Mouse (Mus musculus): ENCODE measurements at regions not wholly inside any gene's neighbourhood (a gene's known extent, or its start where the extent isn't known, plus 50 kb on each side); places are given as distances from the start of the nearest gene placed in this dataset.

- peak; percentile 32 to 58 for DNase-seq
Observed at GRCm38 (mm10) chr11:6923917-6924316, 86.5 kb upstream of the Gm11983 start.

- DNase-seq: no peak
Observed at GRCm38 (mm10) chr11:6918546-6918945, 81.1 kb upstream of the Gm11983 start.

GRCm38 (mm10) chr11:6905630-6906029 is 68.2 kb upstream of the Gm11983 start:
- peak in 1 of 2 experiments; percentile 54 for DNase-seq

GRCm38 (mm10) chr11:6902991-6903390 is 65.5 kb upstream of the Gm11983 start:
- DNase-seq: peak; percentile 60 to 63

DNA sequence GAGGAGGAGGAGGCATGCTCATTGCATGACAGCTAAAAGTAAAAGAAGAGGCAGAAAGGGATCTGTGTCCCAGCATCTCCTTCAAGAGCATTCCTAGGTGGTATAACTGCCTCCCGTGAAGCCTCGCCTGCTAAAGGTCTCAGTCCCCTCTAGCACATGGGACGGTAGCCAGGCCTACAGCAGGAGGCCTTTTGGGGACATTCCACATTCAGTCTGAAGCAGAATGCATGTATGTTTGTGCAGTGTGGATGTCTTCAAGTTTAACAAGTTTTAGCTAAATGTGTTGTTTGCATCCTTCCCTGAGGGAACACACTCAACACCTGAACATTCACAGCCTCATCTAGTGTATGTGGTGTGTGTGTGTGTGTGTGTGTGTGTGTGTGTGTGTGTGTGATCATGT is 64.8 kb upstream of the Gm11983 start:
- DNase-seq: peak; percentile 55 to 66

DNA sequence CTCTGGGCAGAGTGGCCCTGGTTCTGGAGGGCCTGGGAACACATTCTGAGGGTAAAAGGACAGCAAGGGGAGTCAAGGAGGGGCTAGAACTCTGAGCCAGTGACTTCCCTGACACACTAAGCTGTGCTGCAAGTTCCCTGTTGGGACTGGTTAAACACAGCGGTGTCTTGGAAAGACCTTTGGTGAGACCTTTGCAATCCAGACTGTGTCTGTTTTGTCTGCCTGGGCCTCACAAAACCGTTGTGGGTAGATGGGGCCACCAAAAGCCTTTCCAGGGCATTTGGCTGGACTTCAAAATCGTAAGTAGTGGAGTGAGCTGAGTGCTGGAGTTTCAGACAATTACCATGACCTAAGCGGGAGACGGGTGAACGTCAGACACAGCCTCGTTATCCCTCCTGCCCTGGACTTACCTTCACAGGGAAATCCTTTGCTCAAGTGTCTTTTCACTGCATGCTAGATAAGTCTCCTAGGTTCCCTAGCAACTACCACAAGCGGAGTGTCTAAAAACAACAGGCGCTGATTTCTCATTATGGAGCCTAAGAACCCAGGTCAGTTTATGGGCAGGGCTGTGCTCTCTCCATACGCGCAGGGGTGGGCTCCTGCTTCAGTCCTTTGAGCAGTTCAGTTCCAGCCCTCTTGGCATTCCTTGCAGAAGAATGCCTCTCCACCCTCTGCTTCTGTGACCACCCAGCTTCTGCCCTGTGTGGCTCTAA is 63.5 kb upstream of the Gm11983 start:
- DNase-seq: peak; percentile 54 to 62

DNA sequence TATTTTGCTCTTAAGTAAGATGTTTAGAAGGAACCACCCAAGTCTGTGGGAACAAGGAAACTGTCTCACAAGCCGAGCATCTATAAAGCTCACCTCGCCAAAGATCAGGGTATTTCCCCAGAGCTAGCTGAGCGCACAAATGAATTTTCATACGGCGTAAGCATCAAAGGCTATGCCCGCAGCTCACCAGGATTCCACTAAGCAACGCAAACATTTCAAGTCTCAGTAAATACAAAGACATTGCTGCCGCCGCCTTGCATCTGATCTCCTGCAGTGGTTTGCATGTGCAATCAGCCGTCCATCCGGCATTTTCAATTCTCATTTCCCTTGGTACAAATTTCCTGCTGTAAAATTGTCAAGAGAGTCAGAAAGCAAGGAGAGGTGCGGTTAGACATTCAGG is 62.9 kb upstream of the Gm11983 start:
- DNase-seq: no peak

DNA sequence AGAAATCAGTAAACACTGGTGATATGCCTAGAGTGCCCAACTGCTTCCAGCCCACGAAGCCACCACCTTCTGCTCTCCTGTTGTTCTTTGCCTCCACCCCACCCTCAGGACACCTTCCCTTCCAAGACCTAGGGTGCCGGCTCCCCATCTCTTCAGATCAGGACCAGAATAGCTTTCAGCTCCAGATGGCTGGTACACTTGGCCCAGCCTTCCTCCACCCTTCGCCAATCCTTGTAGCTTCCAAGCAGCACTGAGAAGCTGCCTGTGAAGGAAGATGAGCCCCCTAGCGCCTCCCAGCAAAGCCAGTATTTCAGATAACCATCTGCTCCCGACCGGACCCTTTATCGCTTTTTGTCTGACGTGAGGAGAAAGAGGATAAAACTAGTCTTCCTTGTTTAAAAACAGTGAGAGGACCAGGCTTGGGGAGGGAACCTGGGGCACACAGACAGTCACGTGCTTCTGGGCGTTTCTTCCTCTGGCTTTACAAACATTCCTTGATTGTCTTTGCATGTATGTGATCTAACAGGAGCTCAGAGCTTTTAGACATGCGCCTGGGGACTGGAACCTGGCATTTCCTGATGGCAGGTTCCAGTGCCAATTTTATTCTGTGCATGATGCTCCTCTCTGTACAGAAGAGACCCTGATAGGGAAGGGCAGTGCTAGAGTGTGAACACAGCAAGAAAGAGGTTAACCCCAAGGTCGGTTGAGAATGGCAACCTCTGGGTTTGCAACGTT is 62.0 kb upstream of the Gm11983 start:
- DNase-seq: peak; percentile 86 to 90

- peak; percentile 39 to 43 for DNase-seq
Observed at GRCm38 (mm10) chr11:6898357-6899097, 61.1 kb upstream of the Gm11983 start.

GRCm38 (mm10) chr11:6895786-6896093 is 58.3 kb upstream of the Gm11983 start:
- DNase-seq: peak; percentile 94 to 96

GRCm38 (mm10) chr11:6894911-6895785 is 57.7 kb upstream of the Gm11983 start:
- DNase-seq: peak; percentile 84 to 87

GRCm38 (mm10) chr11:6893734-6894133 is 56.3 kb upstream of the Gm11983 start:
- DNase-seq: no peak

GRCm38 (mm10) chr11:6893063-6893462 is 55.6 kb upstream of the Gm11983 start:
- DNase-seq: no peak

GRCm38 (mm10) chr11:6890450-6890849 is 53.0 kb upstream of the Gm11983 start:
- DNase-seq: peak in 1 of 2 experiments; percentile 44

- peak; percentile 65 to 69 for DNase-seq
Observed at GRCm38 (mm10) chr11:6889660-6890185, 52.3 kb upstream of the Gm11983 start.

DNA sequence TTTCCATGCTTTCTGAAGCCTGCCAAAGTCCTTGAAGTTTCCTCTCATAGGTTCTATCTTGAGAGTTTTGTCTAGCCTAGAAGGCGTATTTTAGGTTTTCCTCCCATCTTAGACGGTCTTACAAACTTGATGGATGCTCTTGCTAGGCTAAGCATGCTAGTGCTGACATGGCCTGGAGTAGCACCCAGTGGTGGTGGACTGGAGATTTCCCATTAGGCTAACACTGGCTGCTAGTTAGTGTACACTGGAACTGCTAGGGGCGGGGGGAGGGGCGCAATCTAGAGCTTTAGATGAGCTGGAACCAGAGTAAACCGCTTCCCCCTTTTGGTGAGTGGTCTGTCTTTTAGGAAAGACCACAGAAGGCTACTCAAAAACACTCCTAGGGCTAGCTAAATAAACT is 51.7 kb upstream of the Gm11983 start:
- peak; percentile 19 to 34 for DNase-seq
